Mouse (Mus musculus): ENCODE measurements at regions not wholly inside any gene's neighbourhood (a gene's known extent, or its start where the extent isn't known, plus 50 kb on each side); places are given as distances from the start of the nearest gene placed in this dataset.

DNA sequence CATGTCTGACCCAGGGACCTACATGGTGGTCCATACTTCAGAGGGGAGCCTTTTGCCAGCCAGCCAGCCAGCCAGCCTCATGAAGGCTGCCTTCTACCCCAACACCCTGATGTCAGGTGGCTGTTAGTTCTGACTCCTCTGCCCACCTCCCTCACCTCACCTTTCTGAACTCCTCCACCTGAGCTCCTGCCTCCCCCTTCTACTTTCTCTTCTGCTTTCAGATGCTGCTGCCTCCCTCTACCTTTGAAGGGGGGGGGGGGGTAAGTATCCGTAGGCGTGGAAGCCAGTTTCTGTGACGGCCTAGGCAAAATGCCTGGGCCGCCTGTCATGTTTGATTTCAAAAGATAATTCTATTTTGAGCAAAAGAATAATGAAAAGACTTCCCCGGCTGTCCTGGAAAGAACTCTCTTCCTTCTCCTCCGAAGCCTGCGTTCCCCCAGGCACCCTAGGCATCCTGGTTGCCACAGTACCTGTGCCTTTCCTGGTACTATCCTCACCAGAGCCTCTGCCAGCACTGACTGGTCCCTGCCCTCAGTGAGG is 241.6 kb upstream of the Hs6st1 start:
- DNase-seq (ENCODE audit: low read depth), result no peak

DNA sequence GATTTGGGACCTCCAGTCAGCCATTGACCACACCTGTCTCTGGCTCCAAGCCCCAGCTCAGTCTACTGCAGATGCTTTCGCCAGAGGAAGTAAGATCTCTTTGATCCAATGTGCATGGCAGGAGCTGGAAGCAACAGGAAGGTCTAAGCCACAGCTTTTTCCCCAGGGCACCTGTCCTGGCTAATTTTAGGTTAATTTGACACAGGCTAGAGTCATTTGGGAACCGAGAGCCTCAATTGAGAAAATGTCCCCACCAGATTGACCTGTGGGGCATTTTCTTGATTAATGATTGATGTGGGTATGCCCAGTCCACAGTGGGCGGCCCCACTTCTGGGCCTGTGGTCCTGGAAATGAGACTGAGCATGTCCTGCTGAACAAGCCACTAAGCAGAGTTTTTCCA is 240.7 kb upstream of the Hs6st1 start:
- no peak for DNase-seq (ENCODE audit: low read depth)

DNA sequence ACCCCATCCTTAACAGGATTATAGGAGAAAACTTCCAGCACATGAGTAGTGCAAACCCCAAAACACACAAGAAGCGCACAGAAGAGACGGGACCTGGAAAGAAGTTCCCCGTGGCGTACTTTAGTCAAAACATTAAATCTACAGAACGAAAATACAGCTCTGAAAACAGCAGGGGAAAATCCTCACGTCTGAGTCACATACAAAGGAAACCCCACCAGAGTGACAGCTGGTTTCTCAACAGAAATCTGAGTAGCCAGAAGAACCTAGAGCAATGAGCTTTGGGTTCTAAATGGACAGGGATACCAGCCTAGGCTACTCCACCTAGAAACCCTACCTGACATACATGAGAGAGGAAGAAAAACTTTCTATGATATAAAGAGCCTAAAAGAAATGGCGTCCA is 234.0 kb upstream of the Hs6st1 start:
- DNase-seq (ENCODE audit: low read depth), result no peak

DNA sequence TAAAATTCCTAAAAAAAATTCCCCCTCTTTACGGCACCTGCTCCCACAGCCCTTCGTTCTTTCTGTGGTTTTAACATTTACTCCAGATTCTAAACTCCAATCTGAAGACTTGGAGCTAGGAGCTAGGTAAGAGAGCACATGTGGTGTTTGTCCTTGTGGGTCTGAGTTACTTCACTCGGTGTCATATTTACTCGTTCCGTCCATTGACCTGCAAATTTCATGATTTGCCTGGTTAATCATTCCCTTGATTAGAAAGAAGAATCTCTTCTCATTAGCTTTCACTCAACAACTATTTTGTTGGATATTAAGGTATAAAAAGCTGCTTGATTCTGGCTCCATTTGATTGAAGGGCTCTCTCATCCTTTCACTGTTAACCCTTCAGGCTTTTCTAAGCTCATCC is 231.6 kb upstream of the Hs6st1 start:
- DNase-seq (ENCODE audit: low read depth), result no peak

DNA sequence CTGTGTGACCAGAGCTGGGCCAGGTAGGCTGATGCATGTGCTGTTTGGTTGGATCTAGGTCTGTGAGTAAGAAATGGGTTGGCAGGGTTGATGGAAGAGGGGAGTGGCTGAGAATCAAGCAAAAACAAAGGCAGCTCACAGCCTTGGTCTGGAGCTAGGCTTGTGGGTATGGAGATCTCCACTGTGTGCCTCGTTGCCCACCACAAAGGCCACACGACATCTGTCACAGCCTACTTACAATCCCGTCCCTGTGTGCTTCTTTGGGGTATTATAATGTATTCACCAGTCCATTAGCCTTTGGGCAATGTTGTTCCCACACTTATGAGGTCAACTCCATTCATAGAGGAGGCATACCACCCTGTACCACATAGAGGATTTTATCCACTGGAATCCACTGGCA is 229.6 kb upstream of the Hs6st1 start:
- no peak for DNase-seq (ENCODE audit: low read depth)

DNA sequence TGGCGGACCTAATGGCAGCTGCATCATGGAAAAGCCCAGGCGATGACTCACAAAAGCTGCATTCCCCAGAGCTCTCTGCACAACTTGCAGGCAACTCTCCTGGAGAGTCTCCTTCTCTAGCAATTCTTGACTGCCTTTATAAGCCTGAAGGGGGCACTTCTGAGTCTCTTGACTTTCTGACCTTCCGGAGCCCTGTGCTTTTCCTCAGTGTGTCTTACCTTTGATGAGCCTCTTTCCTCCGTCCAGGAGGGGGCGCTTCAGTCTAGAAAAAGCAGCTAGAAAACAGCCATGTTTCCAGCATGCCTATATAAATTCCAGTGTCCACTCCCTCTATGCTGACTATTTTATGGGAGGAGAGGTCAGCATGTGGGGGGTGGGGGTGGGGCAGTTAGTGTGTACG is 228.8 kb upstream of the Hs6st1 start:
- DNase-seq (ENCODE audit: low read depth), result peak; percentile 88

DNA sequence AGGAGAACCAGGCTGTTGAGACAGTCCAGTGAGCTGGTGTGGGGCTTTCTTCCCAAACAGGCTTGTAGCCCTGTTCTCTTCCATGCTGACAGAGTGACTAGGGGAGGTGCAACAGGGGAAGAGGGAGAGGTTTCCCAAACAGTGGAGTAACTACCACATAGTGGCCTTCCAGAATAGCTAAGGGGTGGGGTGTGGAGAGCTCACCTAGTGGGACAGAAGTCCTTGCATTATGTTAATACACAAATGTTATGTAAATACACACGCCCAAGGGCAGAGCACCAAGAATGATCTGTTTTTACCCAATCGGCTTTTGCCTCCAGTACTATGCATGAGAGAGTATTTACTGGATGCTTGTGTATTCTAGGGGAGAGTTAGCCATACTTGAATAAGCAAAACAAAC is 226.6 kb upstream of the Hs6st1 start:
- no peak for DNase-seq (ENCODE audit: low read depth)

DNA sequence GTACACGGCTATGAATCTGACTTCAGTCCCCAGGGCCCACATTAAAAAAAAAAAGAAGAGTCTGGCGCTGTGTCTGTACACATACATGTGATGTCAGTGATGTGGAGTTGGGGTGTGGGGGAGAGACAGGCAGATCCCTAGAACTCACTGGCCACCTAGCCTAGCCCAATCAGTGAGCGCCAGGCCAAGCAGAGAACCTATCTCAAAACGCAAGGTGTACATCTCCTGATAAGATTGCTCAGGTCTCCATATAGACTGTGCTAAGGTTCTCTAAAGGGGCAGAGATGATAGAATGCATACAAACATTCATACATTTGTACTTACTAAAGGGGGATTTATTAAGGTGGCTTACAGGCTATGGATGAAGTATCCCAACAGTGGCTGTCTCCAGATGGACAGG is 225.5 kb upstream of the Hs6st1 start:
- no peak for DNase-seq (ENCODE audit: low read depth)

DNA sequence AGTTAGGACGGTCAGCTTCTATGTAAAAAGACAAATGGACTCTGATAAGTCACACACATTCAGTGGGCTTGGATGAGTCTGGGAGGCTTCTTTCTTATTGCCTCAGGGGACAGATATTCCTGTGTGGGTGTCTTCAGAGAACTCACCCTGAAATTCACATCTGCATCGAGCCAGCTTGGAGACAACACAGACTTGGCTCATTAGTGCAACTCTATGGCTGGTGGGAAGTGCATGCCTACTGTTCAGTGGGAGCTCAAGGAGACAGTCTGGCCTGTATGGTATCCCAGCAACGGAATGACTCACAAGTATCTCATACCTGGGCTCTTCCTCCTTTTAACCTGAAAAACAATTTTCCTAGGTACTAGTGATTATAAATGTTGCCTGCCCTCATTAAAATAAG is 224.6 kb upstream of the Hs6st1 start:
- DNase-seq (ENCODE audit: low read depth), result no peak

DNA sequence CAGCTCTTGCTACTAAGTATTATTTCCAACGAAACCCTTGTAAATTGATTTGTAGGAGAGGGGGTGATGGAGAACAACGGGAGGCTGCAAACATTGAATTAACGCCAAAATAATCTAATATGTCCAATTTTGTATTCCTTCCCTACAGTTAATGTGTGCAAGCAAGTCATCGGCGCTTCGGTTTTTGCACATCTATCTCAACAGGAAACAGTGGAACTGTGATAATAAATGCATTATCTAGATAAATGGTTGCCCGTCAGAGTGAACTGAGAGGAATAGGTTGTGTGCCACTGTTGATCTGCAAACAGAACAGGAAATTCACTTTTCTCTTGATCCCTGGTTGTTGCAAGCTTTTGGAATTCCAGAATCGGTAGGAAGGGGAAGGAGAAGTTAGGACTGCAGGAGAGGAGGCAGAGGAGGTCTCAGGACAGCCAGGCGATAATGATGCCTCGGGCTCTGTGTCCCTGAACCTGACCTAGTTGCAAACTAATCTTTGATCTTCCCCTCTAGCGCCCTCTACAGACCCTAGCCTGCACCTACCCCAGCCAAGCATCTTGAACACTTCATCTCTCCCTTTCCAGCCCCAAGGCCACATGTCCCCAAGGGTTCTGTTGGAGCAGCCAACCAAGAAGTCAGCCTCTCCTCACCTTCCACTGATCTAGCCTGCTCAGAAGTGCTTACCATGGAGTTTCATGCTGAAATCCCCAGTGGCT is 221.8 kb upstream of the Hs6st1 start:
- peak; percentile 45 for DNase-seq (ENCODE audit: low read depth)

DNA sequence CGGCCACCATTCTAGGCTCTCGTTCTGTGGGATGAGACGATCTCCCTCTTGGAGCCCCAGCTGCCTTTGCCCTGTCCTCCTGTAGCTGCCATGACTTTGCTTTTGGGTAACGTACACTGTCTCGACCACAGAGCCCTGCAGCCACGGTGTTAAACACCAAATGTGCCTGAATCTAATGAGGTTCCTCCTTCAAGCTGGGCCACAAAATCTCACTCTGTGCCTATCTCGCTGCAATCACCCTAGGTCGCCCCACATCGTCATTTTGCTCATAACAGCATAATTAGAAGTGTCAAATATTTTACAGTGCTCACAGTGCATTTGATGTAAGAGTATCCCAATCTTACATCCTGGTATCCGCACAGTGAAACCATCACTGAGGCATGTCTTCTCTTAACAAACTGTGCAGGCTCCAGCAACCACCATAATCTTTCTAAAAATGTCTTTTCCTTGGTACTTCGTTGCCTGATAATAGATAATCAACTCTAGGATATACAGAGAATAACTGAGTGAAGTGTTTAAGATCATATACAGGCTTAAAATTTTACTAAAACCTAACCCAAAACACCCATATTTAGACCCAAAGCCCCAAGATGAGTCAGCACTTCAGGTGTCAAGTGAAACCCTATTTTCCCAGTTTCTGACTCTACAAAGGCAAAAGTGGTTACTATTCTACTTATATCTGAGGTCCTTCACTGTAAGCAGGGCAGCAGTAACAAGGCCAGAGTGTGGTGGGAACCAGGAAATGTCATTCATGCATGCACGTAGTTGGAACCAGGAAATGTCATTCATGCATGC is 219.8 kb upstream of the Hs6st1 start:
- no peak for DNase-seq (ENCODE audit: low read depth)

DNA sequence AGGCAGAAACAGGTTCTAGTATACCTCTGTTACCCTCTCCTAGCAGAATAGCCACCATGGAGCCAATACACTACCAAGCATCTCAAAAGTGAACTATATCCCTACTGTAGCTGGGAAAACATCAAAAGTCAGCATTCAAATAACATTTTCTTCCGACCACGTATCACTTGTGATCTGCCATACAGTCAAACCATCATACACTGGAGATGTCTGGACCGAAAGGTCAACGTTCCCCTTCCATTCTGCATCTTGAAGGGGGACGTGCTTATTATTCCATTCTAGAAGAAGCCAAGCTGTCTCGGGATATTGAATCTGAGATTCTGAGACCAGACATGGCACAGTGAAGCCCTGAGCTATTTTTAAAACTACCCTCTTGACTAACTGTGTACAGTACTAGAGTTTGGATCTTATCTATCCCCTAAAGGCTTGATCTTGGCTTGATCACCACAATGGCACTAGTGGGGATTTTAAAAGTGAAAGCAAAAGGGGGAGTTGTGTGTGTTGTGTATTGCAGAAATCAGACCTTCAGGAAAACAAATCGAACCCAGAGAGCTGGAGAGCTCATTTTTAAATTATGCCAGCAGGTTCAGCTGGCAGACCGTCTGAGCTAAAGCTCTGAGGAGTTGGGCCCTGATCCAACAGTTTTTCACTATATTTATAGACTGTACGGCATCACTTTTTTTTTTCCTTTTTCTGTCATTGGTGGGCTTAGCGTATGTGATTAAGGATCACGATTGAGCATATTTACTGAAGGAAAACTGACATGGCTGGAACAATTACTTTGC is 218.6 kb upstream of the Hs6st1 start:
- no peak for DNase-seq (ENCODE audit: low read depth)

DNA sequence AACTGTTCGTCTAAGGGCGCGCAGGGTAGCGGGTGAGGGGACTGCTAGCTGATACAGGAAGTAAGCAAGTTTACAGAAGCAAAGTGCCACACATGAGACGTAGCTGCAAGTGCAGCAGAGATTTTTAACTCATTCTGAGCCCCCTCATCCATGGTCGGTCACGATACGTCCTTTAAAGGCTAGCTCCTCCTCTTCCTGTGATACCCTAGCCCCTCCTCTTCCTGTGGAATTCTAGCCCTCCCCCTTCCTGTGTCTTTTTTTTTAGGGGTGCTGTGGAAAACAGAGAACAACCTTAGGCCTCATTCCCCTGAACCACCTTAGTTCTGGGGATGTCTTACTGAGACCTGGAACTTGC is 218.0 kb upstream of the Hs6st1 start:
- DNase-seq (ENCODE audit: low read depth), result no peak

DNA sequence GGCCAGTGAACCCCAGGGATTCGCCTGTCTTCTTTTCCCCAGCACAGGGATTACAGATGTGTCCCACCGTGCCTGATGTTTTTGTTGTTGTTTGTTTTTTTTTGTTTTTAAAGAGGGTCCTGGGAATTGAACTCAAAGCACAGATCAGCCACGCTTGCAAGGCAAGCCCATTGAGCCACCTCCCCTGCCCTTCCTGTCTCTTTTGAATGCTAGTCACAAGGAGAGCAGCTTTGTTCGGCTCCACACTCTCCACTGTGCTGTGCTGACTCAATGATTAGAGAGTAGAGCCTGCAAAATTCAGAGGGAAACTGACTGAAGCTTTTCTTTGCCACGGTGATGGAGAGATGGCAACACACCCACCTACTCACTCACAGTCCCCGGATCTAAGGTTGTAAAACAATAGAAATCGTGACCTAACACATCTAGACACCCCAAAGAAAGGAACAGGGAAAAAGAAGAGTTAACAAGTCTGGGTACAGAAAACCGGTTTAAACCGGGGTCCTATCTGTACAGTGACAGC is 217.6 kb upstream of the Hs6st1 start:
- no peak for DNase-seq (ENCODE audit: low read depth)

DNA sequence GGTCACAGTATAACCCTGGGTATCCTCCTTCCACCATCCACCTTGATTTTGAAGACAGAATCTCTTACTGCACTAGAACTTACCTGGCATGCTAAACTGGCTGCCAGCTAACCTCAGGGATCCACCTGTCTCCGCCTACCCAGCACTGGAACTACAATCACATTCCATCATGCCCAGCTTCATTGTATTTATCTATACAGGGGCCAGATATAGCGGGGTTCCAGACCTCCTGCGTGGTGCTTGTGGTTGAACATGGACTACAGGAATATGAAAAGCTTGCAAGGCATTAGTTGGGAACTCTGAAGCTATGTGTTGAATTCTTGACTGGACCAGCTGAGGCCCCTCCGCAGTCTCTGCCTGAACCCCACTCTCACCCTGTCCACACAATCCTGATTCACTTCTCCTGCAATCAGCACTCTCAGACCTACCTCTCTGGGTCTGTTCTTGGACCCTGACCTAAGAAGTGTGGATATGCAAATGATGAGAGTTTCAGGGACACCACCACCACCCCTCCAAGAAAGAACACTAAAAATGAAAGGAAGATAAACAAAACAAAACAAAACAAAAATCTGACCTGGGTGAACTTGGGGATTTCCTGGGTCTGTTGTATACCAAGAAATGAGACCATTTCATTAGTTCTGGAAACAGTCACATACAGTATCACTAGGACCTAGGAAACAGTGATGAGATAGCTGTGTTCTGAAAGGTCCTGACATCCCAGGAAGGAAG is 216.4 kb upstream of the Hs6st1 start:
- DNase-seq (ENCODE audit: low read depth), result peak; percentile 21

DNA sequence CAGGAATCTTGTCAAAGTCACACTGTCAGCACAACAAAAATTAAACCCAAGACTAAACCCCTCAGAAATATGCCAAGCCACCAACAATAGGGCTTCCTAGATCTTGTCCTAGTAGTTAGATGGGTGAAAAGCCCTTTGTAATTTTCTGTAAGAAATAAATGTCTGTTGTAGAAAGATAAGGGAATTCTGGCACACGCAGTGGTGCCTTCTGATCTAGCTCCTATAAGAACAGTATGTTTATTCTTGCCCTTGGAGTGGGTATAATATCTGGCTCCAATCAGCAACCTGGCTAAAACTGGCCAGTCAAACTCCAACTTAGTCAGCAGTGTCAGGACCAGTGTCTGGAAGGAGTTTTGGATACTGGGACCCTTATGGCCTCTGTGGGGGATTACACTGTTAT is 215.2 kb upstream of the Hs6st1 start:
- no peak for DNase-seq (ENCODE audit: low read depth)

DNA sequence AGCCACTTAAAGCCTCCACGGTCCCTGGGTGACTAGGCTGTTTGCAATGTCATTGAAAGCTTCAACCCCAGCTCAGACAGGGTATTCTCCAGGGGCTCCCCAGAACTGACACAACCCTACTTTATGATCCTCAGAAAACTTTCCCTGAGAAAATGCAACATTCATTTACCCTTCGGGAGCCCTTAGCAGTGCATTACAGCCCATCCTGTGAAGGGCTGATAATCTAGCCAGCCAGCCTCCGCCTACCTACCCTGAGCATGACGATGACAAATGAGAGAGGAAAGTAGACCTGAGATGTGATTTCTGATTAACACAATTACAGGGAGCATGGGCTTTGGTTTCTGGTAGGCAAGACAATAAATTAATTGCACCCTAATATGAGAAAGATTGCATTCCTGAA is 212.6 kb upstream of the Hs6st1 start:
- no peak for DNase-seq (ENCODE audit: low read depth)

DNA sequence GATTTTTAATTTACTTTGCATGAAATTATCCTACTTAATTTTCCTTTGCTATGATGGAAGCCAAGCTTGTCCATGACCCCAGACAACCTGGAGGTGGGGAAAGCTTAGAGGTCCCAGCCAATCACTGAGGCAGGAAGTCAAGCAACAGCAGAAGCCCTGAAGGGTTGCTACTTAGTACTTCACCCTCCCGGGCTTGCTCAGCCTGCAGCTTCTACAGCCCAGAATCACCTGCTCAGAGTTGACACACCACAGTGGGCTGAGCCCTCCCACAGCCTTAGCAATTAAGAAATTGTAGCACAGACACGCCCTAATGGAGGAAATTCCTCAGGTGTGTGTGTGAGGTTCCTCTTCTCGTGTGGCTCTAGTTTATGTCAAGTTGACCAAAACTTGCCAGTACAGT is 209.9 kb upstream of the Hs6st1 start:
- no peak for DNase-seq (ENCODE audit: low read depth)

DNA sequence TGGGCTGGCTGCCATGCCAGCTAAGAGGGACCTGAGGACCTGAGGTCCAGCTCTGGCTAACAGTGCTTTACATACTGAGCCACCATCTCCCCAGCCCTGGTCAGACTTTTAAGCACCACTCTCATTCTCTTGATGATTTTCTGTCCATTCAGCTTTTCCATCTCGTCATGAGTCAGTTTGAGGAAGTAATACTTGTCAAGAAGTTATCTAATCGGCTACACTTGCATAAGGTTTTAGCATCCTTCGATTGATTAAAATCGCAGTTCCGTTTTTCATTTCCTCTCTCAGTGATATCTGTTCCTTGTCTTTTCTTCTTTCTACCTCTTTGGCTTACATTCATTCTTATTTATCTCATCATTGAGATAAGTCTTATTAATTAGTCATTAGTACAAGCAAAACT is 207.4 kb upstream of the Hs6st1 start:
- peak; percentile 69 for DNase-seq (ENCODE audit: low read depth)

DNA sequence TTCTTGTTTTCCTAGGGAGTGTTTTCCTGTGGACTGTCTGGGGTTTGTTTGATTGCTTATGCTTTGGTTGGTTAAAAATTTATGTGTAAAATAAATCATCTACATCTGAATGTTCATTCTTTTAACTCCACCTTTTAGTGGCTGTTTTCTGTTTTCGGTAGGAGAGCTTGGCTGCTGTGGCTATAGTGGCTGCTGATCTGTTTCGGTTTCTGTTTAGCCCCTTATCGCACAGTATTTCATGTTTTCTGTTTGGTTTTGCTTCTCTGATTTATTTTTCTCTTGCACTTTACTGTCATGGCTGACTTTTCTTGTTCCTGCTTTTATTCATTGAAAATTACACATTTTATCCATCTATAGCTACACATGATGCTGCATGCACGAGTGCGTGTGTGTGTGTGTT is 206.0 kb upstream of the Hs6st1 start:
- peak; percentile 78 for DNase-seq (ENCODE audit: low read depth)

DNA sequence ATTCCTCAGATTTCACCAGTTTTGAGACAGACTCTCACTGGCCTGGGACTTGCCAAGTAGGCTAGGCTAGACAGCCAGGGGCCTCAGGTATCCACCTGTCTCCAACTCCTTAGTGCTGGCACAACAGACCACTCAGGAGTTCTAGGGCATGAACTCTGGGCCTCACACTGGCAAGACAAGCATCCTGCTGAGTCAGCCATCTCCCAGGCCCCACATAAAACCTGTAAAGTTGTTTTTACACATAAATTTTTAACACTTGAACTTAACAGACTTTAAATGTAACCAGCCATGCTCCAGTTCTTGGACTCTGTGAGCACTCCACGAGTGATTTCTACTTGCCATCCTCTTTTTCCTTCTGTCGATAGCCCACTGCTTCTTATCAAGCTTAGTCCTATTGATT is 205.5 kb upstream of the Hs6st1 start:
- no peak for DNase-seq (ENCODE audit: low read depth)

DNA sequence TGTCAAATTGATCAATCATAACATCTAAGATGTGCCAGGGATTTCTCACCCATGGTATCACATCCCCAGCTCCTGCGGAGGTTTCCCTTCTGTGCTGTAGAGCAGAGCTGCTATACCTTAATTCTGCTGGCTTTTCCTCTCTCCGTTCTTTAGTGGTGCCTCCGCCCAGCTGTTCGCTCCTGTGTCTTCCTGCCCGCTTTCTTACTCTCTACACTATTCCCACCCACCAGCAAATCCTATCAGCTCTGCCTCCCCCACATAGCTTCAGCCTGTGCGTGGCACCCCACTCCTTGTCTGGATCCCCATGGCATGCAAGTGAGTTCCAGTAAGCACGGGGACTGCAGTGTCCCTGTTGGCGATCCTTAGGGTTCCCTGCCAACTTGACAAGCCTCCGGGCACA is 204.0 kb upstream of the Hs6st1 start:
- no peak for DNase-seq (ENCODE audit: low read depth)
